Mouse (Mus musculus) brain, embryonic 14.5 days (tissue): ENCODE data around the gene 1110051M20Rik.

Experiments used
- CTCF ChIP-seq: fragments of 200-500 bp; IDR thresholded peaks from 2 replicates; pipeline ENCODE4 v1.5.1; 2012; ENCODE audit warnings: inconsistent platforms, mild to moderate bottlenecking, moderate library complexity, borderline replicate concordance; ENCODE audit not compliant: insufficient read depth, insufficient read length; ENCODE audit errors: extremely low read depth
- POLR2A ChIP-seq: fragments of 200-500 bp; IDR thresholded peaks from 2 replicates; pipeline ENCODE4 v1.6.1; 2012; ENCODE audit warnings: mild to moderate bottlenecking, inconsistent platforms, borderline replicate concordance; ENCODE audit not compliant: poor library complexity, insufficient read depth, insufficient read length, severe bottlenecking; ENCODE audit errors: extremely low read depth

- TF ChIP-seq CTCF, result no peak
- TF ChIP-seq POLR2A, result no peak
These were observed 122.0 kb downstream of the 1110051M20Rik start for GRCm38 (mm10) chr2:91322490-91322889.
